Mouse (Mus musculus) thymus, postnatal 10 days (tissue): Measurements from ENCODE around the gene Gnb1.

Experiments used
- DNase-seq, 2 experiments: peaks; one replicate each; pipeline ENCODE4 v3.0.0; 2021; ENCODE audit warnings: low spot score in 2 of 2

Gene Gnb1

GRCm38 (mm10) chr4:155485521-155485920 lies 5.6 kb upstream of the Gnb1 start:
- no peak for DNase-seq

- DNase-seq, result no peak
Observed at GRCm38 (mm10) chr4:155487746-155488145, 3.4 kb upstream of the Gnb1 start.

DNA sequence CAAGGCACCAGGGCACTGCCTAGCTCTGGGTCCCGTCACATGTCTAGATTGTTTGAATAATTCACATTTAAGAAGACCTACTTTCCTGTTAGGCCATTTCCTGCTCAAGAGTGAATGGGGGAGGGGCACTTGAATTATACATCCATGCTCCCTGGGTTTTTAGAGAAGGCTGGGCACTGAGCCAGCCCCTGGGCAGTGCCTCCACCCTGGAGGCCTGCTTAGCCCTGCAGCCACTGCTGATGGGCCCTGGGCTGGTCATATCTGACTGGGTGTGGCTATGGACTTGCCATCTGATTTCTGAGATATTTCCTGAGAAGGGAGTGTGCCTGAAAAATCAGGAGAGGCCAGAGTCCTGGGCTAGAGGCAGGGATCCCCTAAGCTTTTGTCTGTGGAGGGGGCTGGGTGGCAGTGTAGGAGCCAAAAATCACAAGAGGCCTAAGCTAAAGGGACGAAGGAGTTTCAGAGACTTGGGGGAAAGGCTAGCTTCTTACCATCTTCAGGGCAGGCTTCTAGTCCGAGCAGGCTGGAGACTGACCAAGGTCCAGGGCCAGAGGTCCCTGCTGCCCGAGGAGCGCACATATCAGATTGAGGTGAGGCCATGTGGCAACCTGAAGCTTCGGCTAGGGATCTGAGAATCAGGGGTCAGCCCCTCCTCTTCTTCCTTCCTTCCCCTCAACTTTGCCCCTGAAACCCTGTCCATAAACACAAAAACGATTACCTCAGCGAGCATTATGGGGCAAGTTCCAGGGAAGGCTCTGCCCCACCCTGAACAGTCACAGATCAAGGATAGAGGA lies 2.7 kb upstream of the Gnb1 start:
- DNase-seq, result no peak

DNA sequence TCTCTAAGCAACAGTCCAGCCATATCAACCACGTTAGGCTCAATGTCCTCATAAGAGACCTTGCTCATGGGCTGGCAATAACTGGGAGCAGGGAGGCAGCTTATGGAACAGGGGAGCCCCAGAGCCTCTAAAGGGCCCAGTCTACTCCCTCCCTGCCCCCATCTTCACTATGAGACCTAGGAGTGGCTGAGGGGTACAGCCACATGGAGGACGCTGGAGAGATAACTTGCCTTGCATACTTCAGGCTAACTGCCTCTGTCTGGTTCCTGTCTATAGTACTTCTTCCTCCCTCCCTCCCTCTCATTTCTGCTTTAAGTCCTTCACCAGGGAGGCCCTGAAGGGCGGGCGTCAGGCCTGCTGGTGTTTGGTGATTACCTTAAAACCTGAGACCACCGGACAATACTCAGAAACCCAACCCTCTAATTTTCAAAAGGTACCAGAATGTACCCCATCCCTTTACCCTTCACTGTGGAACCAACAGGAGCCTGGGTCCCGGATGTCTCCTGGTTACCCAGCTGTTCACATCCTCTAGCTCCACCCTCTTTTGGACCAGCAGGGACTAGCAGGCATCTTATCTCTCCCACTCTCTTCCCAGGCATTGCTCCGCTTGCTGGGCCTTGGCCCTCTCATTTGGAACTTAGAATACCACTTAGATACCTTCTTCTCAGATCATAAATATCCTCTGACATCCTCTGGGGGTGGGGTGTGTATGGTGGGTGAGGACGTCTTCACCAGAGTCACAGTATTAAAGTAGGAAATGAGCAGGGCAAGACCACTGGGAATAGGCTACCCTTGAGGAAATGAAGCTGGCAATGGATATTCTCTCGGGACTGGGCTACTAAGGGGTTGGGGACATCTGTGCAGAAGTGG lies 1.8 kb upstream of the Gnb1 start:
- DNase-seq, result no peak

- DNase-seq, result no peak
Observed at GRCm38 (mm10) chr4:155490456-155490855, 705 bp upstream of the Gnb1 start.

- peak; percentile 26 to 30 for DNase-seq
Observed at GRCm38 (mm10) chr4:155491529-155492130, 469 bp downstream of the Gnb1 start.

DNA sequence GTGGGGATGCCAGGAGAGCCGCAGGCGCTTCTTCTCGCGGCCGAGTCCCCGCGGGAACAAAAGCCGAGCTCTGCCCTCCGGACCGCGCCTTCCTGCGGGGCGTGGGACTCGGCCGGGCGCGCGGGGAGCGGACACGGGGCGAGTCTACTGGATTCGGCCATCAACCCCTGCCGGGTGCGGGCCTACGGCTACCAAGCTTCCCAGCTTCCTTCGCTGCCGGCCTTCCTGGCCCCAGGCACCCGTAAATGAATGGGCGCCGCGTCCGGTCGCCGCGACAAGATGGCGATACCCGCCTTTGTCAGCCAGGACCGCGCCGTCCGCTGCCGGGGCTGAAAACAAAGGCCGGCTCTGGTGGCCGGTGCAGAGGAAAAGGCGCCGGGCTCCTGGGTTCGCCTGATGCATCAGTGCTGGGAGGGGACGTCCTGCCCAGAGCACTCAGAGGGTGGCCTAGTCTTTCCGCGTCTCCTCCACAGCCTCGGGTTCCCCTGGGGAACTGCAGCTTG lies 1.0 kb downstream of the Gnb1 start:
- DNase-seq, result peak in 1 of 2 experiments; percentile 27

- DNase-seq, result no peak
Observed at GRCm38 (mm10) chr4:155494891-155495290, 3.7 kb downstream of the Gnb1 start.

GRCm38 (mm10) chr4:155497963-155498362 lies 6.8 kb downstream of the Gnb1 start:
- no peak for DNase-seq

- DNase-seq, result no peak
Observed at GRCm38 (mm10) chr4:155501126-155501525, 10.0 kb downstream of the Gnb1 start.

GRCm38 (mm10) chr4:155505067-155505466 lies 13.9 kb downstream of the Gnb1 start:
- DNase-seq, result no peak

GRCm38 (mm10) chr4:155505671-155506295 lies 14.6 kb downstream of the Gnb1 start:
- no peak for DNase-seq

DNA sequence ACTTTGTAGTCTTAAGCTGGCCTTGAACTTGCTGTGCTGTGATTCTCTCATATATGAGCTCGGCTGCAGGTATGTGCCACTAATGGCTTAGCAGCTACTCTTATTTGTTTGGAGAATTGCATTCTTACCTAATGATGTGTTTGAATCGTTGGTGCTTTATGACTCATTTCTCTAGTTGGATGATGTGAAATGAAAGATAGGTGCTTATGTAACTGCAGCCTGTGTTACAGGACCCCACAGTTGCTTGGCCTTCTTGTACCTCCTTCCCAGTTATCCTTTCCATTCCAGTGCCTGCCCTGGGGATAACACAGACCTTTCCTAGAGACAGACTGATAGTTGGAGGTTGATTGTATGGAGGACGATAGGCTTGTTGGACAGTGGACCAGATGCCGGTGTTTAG lies 17.5 kb downstream of the Gnb1 start:
- no peak for DNase-seq

- DNase-seq, result no peak
Observed at GRCm38 (mm10) chr4:155510981-155511380, 19.8 kb downstream of the Gnb1 start.

GRCm38 (mm10) chr4:155514810-155515209 lies 23.6 kb downstream of the Gnb1 start:
- DNase-seq, result no peak

DNA sequence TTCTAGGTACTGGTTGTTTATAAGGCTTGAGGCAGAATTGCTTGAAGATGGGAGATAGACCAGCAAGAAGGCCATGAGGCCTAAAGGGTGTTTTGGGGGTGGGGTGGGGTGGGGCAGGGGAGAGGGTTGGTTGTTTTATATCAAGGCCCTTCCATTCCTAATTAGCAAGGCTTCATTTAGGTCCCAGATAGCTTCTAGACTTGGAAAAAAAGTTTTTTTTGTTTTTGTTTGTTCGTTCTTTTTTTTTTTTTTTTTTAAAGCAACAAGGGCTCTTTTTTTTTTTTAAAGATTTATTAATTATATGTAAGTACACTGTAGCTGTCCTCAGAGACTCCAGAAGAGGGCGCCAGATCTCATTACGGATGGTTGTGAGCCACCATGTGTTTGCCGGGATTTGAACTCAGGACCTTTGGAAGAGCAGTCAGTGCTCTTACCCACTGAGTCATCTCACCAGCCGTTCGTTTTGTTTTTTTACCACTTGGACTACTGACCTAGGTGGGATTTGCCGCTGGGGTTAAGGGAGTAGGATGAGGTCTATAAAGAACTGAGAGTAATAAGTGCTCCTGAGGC lies 26.9 kb downstream of the Gnb1 start:
- DNase-seq, result no peak

DNA sequence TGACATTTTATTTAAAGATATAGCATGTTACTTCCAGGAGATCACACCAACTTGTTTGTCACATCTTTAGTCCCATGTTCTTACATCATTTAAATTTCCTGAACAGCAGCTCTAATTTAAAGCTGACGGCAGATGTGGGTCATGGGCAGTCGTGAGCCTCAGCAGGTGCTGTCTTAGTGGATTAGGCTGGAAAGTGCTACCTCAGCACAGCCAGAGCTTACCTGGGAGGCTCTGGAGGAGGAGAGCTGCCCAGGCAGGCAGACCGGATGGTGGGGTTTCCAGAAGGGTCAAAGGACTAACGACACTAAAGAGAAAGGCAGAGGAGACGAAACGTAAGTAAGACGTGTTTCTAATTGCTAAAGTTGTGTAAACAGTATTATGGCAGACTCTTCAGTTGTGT lies 31.2 kb downstream of the Gnb1 start:
- no peak for DNase-seq

DNA sequence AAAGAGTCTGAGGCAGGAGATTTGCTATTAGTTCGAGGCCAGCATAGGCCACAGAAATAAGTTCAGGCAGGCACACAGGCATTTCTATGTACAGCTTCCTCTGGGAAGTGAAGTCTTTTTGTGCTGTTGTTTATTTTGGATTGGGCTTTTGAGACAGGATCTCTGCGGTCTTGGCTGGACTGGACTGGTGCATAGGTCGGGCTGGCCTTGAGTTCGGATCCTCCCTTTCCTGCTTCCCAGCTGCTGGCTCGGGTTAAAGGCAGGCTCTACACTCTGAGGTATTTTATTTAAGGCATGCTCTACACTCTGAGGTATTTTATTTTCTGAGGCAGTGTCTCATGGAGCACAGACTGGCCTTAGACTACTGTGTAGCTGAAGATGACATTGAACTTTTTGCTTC lies 34.6 kb downstream of the Gnb1 start:
- no peak for DNase-seq

DNA sequence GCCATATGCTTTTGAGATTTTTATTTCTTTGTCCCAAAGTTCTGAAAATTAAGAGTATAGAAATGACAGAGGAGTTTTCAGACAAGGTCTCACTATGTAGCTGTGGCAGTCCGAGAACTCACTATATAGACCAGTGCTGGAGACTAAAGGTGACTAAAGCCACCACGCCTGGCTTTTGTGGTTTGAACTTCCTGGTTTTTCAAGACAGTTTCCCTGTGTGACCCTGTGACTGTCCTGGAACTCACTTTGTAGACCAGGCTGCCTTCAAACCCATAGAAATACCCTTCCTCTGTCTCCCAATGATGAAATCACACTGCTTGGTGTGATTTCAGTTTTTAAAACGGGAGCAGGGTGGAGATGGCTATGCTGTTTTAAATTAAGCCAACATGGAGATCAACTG lies 38.1 kb downstream of the Gnb1 start:
- no peak for DNase-seq

DNA sequence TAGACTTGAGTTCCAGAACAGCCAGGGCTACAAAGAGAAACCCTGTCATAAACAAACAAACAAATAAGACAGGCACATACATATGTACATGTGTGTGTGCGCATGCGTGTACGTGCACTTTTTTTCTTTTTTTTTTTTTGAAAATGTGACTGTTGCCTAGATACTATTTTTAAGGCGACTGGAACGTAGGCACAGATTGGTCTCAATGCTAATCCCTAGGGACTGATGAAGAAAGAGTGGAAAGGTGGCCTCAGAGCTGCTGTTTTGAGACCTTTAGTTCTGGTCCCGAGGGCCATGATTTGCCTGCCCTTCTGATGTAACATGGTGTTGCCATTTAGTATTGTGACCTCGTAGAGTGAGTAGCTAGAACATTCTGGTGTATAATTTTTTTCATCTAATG lies 58.8 kb downstream of the Gnb1 start:
- DNase-seq, result no peak

DNA sequence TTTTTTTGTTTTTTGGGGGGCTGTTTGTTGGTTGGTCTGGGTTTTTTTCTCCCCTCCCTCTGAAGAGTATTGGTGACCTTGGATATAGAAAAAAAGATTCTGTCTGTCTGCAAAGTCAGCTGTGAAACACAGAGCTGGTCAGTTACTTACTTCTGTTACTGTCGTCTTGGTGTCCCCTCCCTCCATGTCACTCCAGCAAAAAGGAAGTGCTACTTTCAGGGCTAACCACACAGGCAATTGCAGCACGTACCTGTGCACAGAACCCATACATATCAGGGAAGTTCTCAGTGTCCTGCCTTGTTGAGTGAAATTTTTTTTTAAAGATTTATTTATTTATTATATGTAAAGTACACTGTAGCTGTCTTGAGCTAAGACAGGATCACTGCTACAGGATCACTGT lies 59.3 kb downstream of the Gnb1 start:
- no peak for DNase-seq

DNA sequence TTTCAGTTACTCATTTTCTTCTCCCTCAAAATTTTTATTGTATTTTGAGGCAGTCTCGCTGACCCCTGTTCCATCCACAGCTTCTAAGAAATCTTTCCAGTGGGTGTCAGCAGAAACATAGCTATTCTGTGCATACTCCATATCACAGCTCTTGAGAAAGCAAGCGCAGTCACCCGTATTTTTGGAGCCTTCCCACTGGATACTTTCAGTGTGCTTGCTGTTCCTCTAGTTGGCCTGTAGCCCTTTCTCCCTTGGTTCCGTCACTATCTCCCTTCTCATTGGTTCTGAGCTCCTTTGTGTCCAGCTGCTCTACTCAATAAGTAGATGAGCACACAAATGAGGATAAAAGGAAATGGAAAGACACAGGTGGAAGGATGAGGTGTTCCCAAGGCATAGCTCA lies 59.9 kb downstream of the Gnb1 start:
- DNase-seq, result no peak
